Mouse (Mus musculus) T-helper 17 cell (primary cell): Measurements from ENCODE around the gene Bcat1.

Experiments
- in situ Hi-C, 2 experiments: fragments of 300-600 bp; cut with MboI, MseI; formaldehyde crosslinking; loops; 1 replicate in 1 of 2; 2 replicates in 1 of 2; pipeline ENCODE4 v1.15.1; 2025; ENCODE audit warnings: high pct_unique_total_duplicates in 2 of 2

The Bcat1 gene

DNA sequence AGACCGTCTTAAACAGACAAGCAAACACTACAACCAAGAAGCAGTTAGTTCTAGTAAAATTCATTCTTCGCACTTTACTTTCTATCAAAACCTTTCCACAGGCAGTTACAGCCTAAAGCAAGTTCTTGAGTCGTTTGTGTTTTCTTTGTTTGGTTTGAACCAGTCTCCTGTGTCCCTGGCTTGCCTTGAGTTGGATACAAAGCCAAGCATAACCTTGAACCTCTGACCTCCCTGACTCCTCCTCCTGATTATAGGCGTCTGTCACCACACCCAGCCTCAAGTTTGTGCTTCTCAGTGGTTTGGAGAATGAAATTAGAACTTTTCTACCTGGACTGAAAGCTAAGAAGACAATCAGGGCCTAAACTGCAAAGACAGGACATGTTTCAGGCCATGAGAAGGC is 18.4 kb upstream of the Bcat1 start:
- in situ Hi-C loops = loop anchor here (5.0 kb wide), 1 partner anchor 93 kb away; no protein-coding TSS in a partner anchor

DNA sequence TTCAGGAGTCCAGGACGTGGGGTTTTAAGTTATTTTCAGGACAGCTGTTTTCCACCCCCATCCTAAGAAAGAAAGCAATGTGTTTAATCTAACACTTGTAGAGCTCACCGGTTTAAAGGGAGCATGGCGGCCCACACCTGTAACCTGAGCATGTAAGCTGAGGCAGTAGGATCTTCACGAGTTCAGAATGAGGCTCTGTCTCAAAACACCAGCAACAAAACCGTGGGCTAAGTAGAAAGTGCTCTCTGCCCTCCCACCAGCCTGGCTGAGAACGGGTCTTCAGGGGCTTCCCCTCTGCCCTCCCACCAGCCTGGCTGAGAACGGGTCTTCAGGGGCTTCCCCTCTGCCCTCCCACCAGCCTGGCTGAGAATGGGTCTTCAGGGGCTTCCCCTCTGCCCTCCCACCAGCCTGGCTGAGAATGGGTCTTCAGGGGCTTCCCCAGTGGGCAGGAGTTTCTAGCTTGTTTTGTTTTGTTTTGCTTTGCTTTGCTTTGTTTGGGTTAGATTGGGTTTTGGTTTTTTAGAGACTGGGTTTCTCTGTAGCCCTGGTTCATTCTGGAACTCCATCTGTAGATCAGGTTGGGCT is 17.1 kb upstream of the Bcat1 start:
- in situ Hi-C loops = loop anchor here (5.0 kb wide), 1 partner anchor 94 kb away; no protein-coding TSS in a partner anchor

DNA sequence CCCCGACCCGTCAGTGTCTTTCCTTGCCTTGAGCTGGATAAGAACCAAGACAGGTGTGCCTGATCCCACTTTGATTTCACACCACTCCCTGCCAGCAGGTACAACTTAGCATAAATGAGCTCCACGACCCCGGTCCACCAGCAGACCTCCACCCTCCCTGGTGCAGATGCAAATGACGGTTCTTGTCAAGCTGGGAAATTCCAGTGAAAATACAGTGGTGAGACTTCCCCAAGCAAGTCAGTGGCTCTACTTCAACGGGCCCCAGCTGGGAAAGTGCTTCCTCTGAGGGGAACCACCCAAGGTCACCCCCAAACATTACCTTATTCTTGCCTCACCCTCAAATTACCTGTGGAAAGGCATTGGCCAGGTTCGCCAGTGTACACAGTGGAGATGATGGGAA is 16.0 kb upstream of the Bcat1 start:
- in situ Hi-C loops = loop anchor here (5.0 kb wide), 1 partner anchor 95 kb away; no protein-coding TSS in a partner anchor

DNA sequence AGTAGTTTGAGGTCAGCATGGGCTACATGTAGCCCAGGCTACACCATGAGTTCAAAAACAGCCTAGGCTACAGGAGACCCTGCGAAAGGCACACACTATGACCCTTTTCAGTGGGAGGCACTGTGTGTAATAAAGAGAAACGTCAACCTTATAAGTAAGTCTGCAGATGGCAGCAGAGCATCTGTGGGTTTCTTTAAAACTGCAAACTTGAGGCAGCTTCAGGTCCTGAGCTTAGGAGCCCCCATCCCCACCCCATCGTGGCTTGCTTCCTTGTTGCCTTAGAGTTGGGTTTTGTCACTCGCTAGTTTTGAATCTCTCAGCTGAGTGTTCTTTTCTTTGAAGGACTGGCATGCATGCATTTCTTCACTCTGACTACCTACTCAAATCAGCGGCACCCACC is 14.9 kb upstream of the Bcat1 start:
- in situ Hi-C loops = loop anchor here (5.0 kb wide), 1 partner anchor 96 kb away; no protein-coding TSS in a partner anchor

DNA sequence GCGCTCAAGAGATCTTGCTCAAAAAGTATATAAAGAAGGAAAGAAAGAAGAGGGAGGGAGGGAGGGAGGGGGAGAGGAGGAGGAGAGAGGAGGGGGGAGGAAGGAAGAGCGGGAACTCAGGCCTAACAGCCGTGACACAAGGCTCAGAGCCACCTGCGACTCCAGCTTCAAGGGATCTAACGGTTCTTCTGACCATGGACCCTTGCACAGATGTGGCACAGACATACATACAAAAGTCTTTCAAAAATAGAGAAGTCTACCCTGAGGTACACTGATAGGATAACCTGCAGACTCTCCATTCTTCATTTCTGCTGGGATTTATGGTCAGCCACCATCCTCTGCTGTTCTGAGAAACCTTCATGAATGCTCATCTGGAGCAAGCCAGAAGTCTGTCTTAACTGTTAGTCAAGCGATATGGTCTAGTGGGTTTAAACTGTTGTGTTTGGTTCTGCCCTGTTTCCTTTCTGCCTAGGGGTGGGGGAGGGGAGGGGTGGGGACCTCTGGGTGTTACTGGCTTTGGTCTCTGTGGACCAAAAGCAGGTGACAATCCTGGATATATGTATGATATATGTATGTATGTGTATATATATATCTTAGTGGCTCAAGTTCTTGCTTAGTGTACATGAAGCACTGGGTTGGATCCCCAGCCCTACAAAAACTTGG is 14.3 kb upstream of the Bcat1 start:
- in situ Hi-C loops = loop anchor here (5.0 kb wide), 1 partner anchor 97 kb away; no protein-coding TSS in a partner anchor

DNA sequence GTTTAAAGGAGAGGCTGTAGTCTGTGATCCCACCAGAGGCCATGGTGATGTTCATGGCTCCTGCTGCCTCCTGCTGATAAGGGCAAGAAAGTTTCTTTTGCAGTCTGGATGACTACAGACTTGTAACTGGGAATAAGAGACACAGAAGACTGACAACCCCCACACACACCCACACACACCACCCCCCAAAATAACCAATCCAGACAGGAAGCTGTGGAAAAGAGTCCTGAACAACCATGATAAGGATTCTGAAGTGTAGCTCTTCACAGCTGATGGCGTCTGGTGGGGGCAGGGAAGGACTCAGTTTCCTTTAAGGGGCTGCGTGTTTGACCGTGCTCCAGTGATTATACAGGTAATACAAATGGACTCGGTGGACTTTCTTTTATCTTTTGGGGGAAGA is 13.4 kb upstream of the Bcat1 start:
- in situ Hi-C loops = no loop called here

DNA sequence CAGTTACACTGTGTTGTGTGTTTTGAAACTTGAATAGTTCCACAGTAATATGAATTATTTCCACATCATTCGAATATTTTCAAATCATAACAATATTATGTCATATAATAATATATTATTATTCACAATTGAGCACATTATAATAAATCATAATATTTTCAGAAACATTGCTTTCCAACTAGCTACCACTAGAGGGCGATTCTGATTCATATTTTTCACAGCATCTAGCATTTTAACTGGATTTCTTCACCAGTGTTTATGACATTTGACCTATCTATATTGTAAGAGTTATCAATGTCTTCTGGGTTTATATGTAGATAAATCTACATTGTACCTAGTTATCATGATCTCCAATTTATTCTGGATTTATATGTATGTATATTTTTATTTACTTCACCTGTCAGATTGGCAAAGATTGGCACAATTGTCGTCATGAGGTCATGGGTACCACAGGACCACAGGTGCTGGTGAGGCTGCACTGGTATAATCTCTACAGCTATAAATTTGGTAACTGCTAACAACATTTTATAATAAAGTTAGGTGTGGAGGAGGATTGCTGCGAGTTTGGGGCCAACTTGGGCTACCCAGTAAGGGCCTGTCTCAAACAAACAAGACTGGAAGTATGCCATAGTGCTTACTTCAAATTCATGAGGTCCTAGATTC is 12.6 kb upstream of the Bcat1 start:
- in situ Hi-C loops = no loop called here

DNA sequence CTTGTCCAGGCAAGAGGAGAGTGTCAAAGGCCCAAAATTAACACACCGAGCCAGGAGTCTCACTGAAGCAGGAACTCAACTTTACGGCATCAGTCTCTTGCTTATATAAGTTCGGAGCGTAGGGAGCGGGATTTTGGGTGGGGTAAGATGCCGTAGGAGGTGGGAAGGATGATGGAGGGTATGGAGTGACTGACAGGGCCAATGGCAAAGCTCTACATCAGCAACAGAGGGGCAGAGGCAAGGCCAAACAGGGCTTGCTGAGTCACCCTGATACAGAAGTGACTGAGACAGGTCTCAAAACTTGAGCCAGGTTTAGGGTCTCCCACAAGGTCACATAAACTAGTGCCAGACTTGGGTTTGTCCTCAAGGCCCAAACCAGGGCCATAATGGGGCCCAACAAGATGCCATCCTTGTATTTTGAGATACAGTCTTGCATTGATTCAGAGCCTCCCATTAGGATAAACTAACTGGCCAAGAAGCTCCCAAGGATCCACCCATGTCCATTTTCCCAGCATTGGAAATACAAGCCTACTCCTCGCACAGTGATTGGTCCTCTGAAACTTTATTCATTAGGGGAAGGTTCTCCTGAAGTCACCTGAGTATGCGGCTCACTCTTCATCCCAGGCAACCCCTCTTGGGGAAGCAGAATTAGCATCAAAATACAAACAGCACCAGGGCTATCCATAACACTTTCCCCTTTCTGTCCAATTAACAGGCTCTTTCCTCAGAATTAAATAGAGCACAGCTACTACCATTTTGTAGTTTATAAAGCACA is 8.5 kb upstream of the Bcat1 start:
- in situ Hi-C loops = no loop called here

DNA sequence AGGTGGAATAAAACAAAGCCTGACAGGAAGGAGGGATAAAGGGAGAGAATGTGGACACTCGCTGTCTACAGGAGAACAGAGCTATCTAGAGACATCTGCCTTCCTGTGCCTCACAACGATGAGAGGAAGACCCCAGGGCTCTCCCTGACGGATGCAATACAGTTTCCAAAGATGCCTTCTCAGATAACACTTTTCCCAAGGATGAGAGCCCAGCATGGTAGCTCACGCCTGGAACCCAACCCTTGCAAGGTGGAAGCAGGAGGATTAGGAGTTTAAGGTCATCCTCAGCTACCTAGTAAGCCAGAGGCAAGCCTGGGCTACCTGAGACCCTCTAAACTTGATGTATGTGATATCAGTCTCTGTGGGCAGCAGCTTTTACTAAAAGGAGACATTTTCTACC is 5.7 kb upstream of the Bcat1 start:
- in situ Hi-C loops = no loop called here

DNA sequence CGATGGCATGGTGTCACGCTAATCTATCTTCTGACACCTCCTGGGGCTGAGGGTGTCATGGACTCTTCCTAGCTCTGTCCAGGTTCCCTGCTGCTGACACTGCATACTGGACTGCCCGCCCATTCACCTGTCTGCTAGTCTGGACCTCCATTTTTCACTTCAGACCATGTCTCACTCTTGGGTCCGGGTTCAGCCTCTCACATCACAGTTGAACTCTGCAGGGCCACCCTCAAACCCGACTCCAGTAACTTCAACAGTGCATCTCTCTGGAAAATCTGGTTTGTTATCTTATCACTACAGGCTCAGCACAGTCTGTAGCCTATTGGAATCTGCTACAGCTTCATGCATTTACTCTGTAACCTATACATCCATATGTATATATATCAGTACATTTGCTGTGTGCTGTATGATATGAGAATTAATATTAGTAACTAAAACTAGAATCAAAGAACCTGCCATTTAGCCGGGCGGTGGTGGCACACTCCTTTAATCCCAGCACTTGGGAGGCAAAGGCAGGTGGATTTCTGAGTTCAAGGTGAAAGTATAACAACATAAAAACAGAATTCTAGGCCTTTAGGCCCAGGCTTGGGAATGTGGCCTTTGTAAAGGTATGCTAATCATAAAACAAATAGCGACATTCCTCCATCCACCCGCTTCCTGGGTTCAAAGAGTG is 3.2 kb upstream of the Bcat1 start:
- in situ Hi-C loops = loop anchor here in 1 of 2 experiments (10.0 kb wide), 1 partner anchor 46 kb away; no protein-coding TSS in a partner anchor

DNA sequence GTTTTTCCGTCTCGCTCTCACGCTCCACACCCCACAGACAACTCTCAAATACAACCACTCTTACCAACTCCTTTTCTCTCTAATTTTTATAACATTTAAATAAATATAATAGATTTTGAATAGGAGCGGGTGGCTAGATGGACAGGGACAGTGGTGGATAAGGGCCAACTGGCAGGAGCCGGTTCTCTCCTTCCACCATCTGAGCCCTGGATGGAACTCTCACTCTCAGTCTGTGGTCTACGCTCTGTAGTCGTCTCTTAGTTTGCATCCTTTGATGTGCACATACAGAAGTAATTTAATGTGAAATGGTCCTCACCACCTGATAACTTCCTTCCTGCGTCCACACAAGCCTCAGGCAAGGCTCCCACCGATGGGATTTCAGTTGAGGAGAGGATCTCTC is 302 bp upstream of the Bcat1 start:
- in situ Hi-C loops = loop anchor here in 1 of 2 experiments (10.0 kb wide), 1 partner anchor 49 kb away; no protein-coding TSS in a partner anchor

DNA sequence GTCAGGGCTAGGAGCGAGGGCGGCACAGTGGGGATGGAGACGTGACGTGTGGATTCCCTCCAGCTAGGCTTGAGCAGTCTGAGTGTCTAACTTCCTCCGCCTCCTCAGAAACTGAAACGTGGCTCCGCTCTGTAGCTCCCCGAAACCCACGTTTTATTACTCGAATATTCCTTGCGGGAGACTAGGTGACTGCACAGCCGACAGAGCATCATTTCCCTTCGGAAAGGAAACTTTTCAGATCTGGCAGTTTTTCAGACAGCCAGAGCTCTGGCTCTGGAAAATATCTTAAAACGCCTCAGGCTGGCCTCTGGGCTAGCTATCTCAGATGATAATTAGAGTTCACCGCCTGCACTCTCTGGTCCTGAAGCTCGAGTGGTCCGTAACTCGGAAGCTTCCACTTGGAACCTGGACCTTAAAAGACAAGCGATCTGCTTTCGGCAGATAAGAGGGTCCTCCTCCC is 866 bp downstream of the Bcat1 start:
- in situ Hi-C loops = loop anchor here in 1 of 2 experiments (10.0 kb wide), 1 partner anchor 50 kb away; no protein-coding TSS in a partner anchor

DNA sequence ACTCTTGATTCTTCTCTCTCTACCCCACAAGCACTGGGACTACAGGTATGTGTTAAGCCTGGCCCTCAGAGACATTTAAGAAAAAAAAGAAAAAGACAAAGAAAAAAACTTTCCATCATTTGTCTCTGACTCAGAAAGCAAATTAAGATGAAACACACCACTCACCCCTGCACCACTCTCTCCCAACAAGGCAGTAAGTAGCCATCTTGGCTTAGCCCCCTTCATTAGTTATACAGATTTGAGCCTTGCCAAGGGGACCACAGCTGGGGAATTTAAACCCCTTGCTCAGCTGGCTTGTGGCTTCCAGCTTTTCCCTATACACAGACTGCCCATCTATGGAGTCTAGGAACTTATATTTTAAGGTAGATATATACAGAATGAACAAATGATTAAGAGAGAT is 1.5 kb downstream of the Bcat1 start:
- in situ Hi-C loops = loop anchor here in 1 of 2 experiments (10.0 kb wide), 1 partner anchor 50 kb away; no protein-coding TSS in a partner anchor

DNA sequence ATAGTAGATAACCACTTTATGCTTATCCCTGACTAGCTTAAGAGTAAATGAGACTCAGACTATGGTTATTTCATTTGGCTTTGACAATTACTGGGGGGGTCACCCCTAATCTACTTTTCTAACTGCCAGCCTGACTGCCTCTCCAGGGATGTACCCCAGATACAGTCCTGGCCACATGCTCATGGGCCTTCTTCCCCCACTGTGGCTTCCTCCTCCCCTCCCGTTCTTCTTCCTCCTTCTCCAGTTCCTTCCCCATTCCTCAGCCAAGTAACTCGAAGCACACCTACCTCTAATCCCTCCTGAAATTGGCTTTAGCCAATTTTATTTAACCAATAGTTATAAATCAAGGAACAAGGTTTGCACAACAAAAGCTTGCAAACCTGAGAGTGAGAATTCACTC is 6.1 kb downstream of the Bcat1 start:
- in situ Hi-C loops = loop anchor here in 1 of 2 experiments (10.0 kb wide), 2 partner anchors 55 to 275 kb away; no protein-coding TSS in a partner anchor

DNA sequence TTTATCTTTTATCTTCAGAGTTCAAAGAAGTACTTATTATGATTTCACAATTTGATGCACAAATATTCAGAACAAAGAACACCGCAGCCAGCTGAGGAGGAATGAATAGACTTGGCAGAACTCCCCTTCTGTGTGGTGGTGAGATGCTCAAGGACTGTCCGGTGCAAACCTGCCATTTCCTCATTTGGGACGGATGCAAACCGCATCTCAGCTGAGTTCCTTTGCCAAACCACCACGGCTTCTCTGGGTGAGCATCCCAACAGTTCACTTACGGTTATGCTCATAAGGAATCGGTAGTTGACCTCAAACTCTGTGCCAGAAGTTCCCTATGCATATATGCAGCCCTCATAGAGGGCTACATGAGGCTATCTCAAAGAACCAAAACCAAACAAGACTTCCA is 6.6 kb downstream of the Bcat1 start:
- in situ Hi-C loops = loop anchor here in 1 of 2 experiments (10.0 kb wide), 1 partner anchor 275 kb away; no protein-coding TSS in a partner anchor

DNA sequence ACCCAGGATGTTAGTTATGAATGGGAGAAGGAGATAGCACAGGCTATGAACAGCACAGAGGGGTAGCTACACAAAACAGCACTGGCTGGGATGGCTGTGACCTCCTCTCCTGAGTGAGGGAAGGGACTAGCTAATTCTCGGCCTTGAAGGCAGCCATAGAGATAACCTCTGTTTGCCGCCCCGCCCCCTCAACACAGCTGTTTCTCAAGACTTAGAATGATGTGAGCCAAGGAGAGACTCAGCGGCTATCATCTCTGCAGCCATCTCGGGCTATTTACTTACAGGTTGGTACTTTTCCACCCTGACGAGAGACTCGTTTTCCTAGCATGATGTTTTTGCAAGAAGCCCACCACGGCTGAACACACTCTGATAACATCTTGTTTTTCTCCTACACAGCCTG is 8.3 kb downstream of the Bcat1 start:
- in situ Hi-C loops = loop anchor here in 1 of 2 experiments (10.0 kb wide), 1 partner anchor 277 kb away; no protein-coding TSS in a partner anchor

DNA sequence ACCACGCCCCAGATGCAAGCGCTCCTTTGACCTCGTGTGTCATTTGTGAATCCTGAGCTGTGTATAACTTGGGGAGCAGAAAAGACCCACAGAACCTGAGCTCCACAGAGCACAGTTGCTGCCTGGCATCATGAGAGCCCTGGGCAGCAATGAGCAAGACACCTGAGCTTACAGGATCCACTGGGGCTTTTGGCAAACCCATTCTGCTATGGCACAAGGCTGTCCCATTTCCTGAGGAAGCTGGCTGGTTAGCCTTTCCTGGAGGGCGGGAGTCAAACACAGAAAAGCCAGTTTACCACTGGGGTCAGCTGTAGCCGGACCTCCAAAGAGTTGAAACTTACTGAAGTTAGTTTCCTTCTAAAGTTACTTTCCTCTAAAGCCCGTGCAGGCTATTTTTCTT is 9.6 kb downstream of the Bcat1 start:
- in situ Hi-C loops = loop anchor here in 1 of 2 experiments (10.0 kb wide), 1 partner anchor 278 kb away; no protein-coding TSS in a partner anchor

DNA sequence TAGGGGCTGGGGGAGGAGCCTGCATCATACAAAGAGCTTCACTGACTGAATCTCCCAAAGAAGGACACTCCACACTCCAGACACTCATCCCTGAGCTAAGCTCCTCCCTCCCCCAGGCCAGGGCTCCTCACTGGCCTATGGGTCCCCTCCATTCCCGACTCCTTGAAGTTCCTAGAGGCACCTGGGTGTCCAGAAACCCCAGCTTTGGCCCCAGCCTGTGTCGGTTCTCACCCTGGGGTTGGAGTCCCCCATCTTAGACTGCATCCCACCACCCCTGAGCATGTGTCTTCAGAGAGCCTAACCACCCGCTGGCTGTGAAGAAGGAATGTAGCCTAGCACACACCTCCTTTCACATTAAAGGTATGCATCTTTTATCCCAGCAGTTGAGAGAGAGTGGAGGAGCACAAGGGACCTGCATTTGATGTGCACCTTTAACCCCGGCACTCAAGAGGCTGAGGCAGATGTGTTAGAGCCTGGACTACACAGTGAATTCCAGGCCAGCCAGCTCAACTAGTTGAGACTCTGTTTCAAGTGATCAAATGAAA is 10.6 kb downstream of the Bcat1 start:
- in situ Hi-C loops = loop anchor here in 1 of 2 experiments (10.0 kb wide), 1 partner anchor 279 kb away; no protein-coding TSS in a partner anchor

DNA sequence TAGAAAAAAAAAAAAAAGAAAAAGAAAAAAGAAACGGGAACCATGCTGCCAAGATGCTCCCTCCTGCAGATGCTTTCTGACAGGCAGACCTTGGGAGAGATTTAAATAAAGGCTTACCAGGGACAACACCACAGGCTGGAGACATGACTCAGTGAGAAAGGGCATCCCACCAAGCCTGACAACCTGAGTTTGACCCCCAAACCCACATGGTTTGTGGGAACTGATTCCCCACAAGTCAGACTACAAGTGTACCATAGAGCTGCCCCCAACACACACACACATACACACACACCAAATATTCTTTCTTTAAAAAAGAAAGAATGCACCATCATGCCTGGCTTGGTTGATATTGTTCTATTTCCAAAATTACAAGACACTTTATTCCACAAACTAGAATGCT is 11.9 kb downstream of the Bcat1 start:
- in situ Hi-C loops = loop anchor here in 1 of 2 experiments (10.0 kb wide), 1 partner anchor 281 kb away; no protein-coding TSS in a partner anchor
